Mouse (Mus musculus) forebrain, embryonic 15.5 days (tissue): ENCODE results near the gene Mfap1b. TPM values are rescaled to one million over a fixed set of nuclear protein-coding genes. Genes with fewer than 3 reads are reported as not detected.

Source experiments
- ATAC-seq: fragments of 200-750 bp; cut with Nextera tagmentation; replicated peaks from 2 replicates; pipeline ENCODE4 v1.8.0; 2017; ENCODE audit warnings: mild to moderate bottlenecking, moderate TSS enrichment, moderate library complexity
- H3K27ac ChIP-seq: fragments of 300-500 bp; sonication (generic); replicated peaks from 2 replicates; pipeline ENCODE4 v1.5.1; 2015; ENCODE audit warnings: mild to moderate bottlenecking, inconsistent platforms
- H3K27me3 ChIP-seq: fragments of 300-500 bp; sonication (generic); 2 replicates; pipeline ENCODE4 v1.6.1; 2015; ENCODE audit warnings: inconsistent platforms
- H3K36me3 ChIP-seq: fragments of 300-500 bp; sonication (generic); 2 replicates; pipeline ENCODE4 v1.6.1; 2015; ENCODE audit warnings: mild to moderate bottlenecking, inconsistent platforms
- H3K4me1 ChIP-seq: fragments of 300-500 bp; sonication (generic); 2 replicates; pipeline ENCODE4 v1.6.1; 2015; ENCODE audit warnings: inconsistent platforms
- H3K4me2 ChIP-seq: fragments of 300-500 bp; sonication (generic); replicated peaks from 2 replicates; pipeline ENCODE4 v1.6.1; 2015; ENCODE audit warnings: mild to moderate bottlenecking, inconsistent platforms
- H3K4me3 ChIP-seq: fragments of 300-500 bp; sonication (generic); 2 replicates; pipeline ENCODE4 v1.5.1; 2015; ENCODE audit warnings: mild to moderate bottlenecking, inconsistent platforms
- H3K9ac ChIP-seq: fragments of 300-500 bp; sonication (generic); replicated peaks from 2 replicates; pipeline ENCODE4 v1.6.1; 2015; ENCODE audit warnings: mild to moderate bottlenecking, inconsistent platforms
- H3K9me3 ChIP-seq: fragments of 300-500 bp; sonication (generic); 2 replicates; pipeline ENCODE4 v1.6.1; 2016; ENCODE audit warnings: inconsistent platforms
- WGBS: fragments of 180-500 bp; shearing (Covaris S2); methylation state at CpG from one replicate; pipeline ENCODE4 v1.1.7; 2015; ENCODE audit warnings: mixed read lengths; 5-methylcytosine and 5-hydroxymethylcytosine counted together
- polyA plus RNA-seq: library from polyadenylated mRNA; unstranded; fragments of >200 nt; fragmentation: Nextera tagmentation; extraction: Ambion mirVana; gene quantifications from 2 replicates; pipeline ENCODE4 v1.2.1, GENCODE M21; 2015

Gene Mfap1b
- polyA plus RNA-seq, 1 experiment from 2014 or later: 73.1 TPM

- peaks cover 11% of the 10 kb centered on the region; the same call in 1 of the 2 replicates for H3K27me3 ChIP-seq
- no peaks in the 10 kb centered on the region for H3K9me3 ChIP-seq
- H3K27ac ChIP-seq: no peak overlapping the region
- peaks cover 24% of the 10 kb centered on the region for H3K4me1 ChIP-seq
- WGBS: 83% methylated on average over 3 of the region's 3 CpGs
- no peak overlapping the region for H3K4me2 ChIP-seq
- H3K4me3 ChIP-seq: no peak overlapping the region
- 0 out of 2 replicates have a peak, but pooled peaks cover under 1% of the 10 kb centered on the region for H3K36me3 ChIP-seq
- no peak for ATAC-seq
- H3K9ac ChIP-seq: no peak overlapping the region
Measured at GRCm38 (mm10) chr2:121445117-121445516, 28.8 kb downstream of the Mfap1b start.

GRCm38 (mm10) chr2:121444178-121444577, 29.7 kb downstream of the Mfap1b start, which contains the start of gene Ell3:
Gene Ell3 (minus strand): TSS chr2:121444278.
- Histone ChIP-seq H3K9me3 (no peaks in the 10 kb centered on the region), H3K27me3 (peaks cover 11% of the 10 kb centered on the region; the same call in 1 of the 2 replicates), H3K27ac (no peak within 1 kb of the TSS), H3K4me2 (peak within 1 kb of the TSS; percentile 50; the same call in 1 of the 2 replicates), H3K4me3 (peak within 1 kb of the TSS; percentile 30), H3K4me1 (peaks cover 22% of the 10 kb centered on the region), H3K9ac (no peak within 1 kb of the TSS), H3K36me3 (peaks cover 10% of the 10 kb centered on the region)
- WGBS: 86% methylated on average over 1 of the region's 1 CpGs
- ATAC-seq: no peak

GRCm38 (mm10) chr2:121443068-121443349, 30.9 kb downstream of the Mfap1b start:
- Histone ChIP-seq H3K9ac (peak overlapping the region; percentile 28; the same call in 1 of the 2 replicates), H3K4me2 (peak overlapping the region; percentile 50), H3K9me3 (no peaks in the 10 kb centered on the region), H3K4me1 (peaks cover 15% of the 10 kb centered on the region), H3K27ac (no peak overlapping the region), H3K4me3 (peak overlapping the region; percentile 30), H3K36me3 (peaks cover 22% of the 10 kb centered on the region), H3K27me3 (peaks cover 11% of the 10 kb centered on the region; the same call in 1 of the 2 replicates)
- WGBS: 11% methylated on average over 8 of the region's 8 CpGs
- no peak for ATAC-seq

- 3% methylated on average over 30 of the region's 30 CpGs for WGBS
- Histone ChIP-seq H3K4me2 (peak overlapping the region; percentile 50), H3K4me1 (peaks cover 15% of the 10 kb centered on the region), H3K27ac (no peak overlapping the region), H3K27me3 (peaks cover 11% of the 10 kb centered on the region; the same call in 1 of the 2 replicates), H3K9ac (peak overlapping the region; percentile 28; the same call in 1 of the 2 replicates), H3K9me3 (no peaks in the 10 kb centered on the region), H3K36me3 (peaks cover 27% of the 10 kb centered on the region), H3K4me3 (peak overlapping the region; percentile 30)
- ATAC-seq: peak; percentile 53; the same call in 1 of the 2 replicates
Measured at GRCm38 (mm10) chr2:121442259-121443067, 31.4 kb downstream of the Mfap1b start.

GRCm38 (mm10) chr2:121441800-121442199, 32.1 kb downstream of the Mfap1b start:
- ATAC-seq: no peak
- H3K27me3 ChIP-seq: peaks cover 11% of the 10 kb centered on the region; the same call in 1 of the 2 replicates
- H3K36me3 ChIP-seq: peaks cover 34% of the 10 kb centered on the region
- H3K4me3 ChIP-seq: peak overlapping the region; percentile 30; the same call in 1 of the 2 replicates
- H3K4me1 ChIP-seq: peaks cover 15% of the 10 kb centered on the region
- H3K27ac ChIP-seq: no peak overlapping the region
- H3K4me2 ChIP-seq: peak overlapping the region; percentile 50
- no peaks in the 10 kb centered on the region for H3K9me3 ChIP-seq
- 6% methylated on average over 11 of the region's 11 CpGs for WGBS
- H3K9ac ChIP-seq: no peak overlapping the region

- H3K27me3 ChIP-seq: peaks cover 11% of the 10 kb centered on the region; the same call in 1 of the 2 replicates
- WGBS: 60% methylated on average over 5 of the region's 5 CpGs
- peaks cover 15% of the 10 kb centered on the region for H3K4me1 ChIP-seq
- H3K4me2 ChIP-seq: no peak overlapping the region
- H3K36me3 ChIP-seq: peaks cover 39% of the 10 kb centered on the region
- H3K4me3 ChIP-seq: no peak overlapping the region
- H3K9me3 ChIP-seq: no peaks in the 10 kb centered on the region
- no peak overlapping the region for H3K9ac ChIP-seq
- no peak overlapping the region for H3K27ac ChIP-seq
- no peak for ATAC-seq
Measured at GRCm38 (mm10) chr2:121440834-121441605, 32.8 kb downstream of the Mfap1b start.

GRCm38 (mm10) chr2:121439746-121440145, 34.1 kb downstream of the Mfap1b start:
- H3K36me3 ChIP-seq: peaks cover 51% of the 10 kb centered on the region
- ATAC-seq: no peak
- H3K27me3 ChIP-seq: peaks cover 11% of the 10 kb centered on the region; the same call in 1 of the 2 replicates
- no peak overlapping the region for H3K27ac ChIP-seq
- H3K4me1 ChIP-seq: peaks cover 15% of the 10 kb centered on the region
- H3K4me3 ChIP-seq: no peak overlapping the region
- H3K4me2 ChIP-seq: no peak overlapping the region
- no peaks in the 10 kb centered on the region for H3K9me3 ChIP-seq
- H3K9ac ChIP-seq: no peak overlapping the region
- 76% methylated on average over 4 of the region's 4 CpGs for WGBS

GRCm38 (mm10) chr2:121434854-121435253, 39.0 kb downstream of the Mfap1b start:
- H3K4me2 ChIP-seq: no peak overlapping the region
- 97% methylated on average over 1 of the region's 1 CpGs for WGBS
- ATAC-seq: no peak

GRCm38 (mm10) chr2:121425890-121426289, 48.0 kb downstream of the Mfap1b start:
- Histone ChIP-seq H3K27ac (no peak overlapping the region), H3K4me3 (no peak overlapping the region), H3K4me1 (no peaks in the 10 kb centered on the region), H3K9ac (no peak overlapping the region), H3K27me3 (no peaks in the 10 kb centered on the region), H3K9me3 (no peaks in the 10 kb centered on the region), H3K36me3 (peaks cover 89% of the 10 kb centered on the region), H3K4me2 (no peak overlapping the region)
- ATAC-seq: no peak
- WGBS: 93% methylated on average over 2 of the region's 2 CpGs

More at GRCm38 (mm10) chr2:121434854-121435253, 39.0 kb downstream of the Mfap1b start:
- Histone ChIP-seq H3K4me3 (no peak overlapping the region), H3K27me3 (no peaks in the 10 kb centered on the region), H3K36me3 (peaks cover 95% of the 10 kb centered on the region), H3K27ac (no peak overlapping the region), H3K4me1 (no peaks in the 10 kb centered on the region), H3K9me3 (no peaks in the 10 kb centered on the region), H3K9ac (no peak overlapping the region)

GRCm38 (mm10) chr2:121423166-121423565, 50.7 kb downstream of the Mfap1b start:
- Histone ChIP-seq H3K9me3 (no peaks in the 10 kb centered on the region), H3K36me3 (peaks cover 74% of the 10 kb centered on the region), H3K27me3 (no peaks in the 10 kb centered on the region), H3K4me2 (no peak overlapping the region), H3K4me3 (no peak overlapping the region), H3K27ac (no peak overlapping the region), H3K9ac (no peak overlapping the region), H3K4me1 (no peaks in the 10 kb centered on the region)
- WGBS: 96% methylated on average over 2 of the region's 2 CpGs
- no peak for ATAC-seq

- Histone ChIP-seq H3K27ac (no peak overlapping the region), H3K9ac (no peak overlapping the region), H3K4me2 (no peak overlapping the region), H3K4me1 (peaks cover 23% of the 10 kb centered on the region), H3K9me3 (no peaks in the 10 kb centered on the region), H3K27me3 (no peaks in the 10 kb centered on the region), H3K36me3 (peaks cover 36% of the 10 kb centered on the region), H3K4me3 (no peak overlapping the region)
- no peak for ATAC-seq
- 93% methylated on average over 3 of the region's 3 CpGs for WGBS
Measured at GRCm38 (mm10) chr2:121418476-121418875, 55.4 kb downstream of the Mfap1b start.

- Histone ChIP-seq H3K4me3 (no peak overlapping the region), H3K9me3 (no peaks in the 10 kb centered on the region), H3K27ac (no peak overlapping the region), H3K4me1 (peaks cover 31% of the 10 kb centered on the region), H3K4me2 (0 out of 2 replicates have a peak overlapping the region, but pooled peaks have one; percentile 1), H3K9ac (no peak overlapping the region), H3K36me3 (peaks cover 18% of the 10 kb centered on the region), H3K27me3 (no peaks in the 10 kb centered on the region)
- ATAC-seq: no peak
- 95% methylated on average over 6 of the region's 6 CpGs for WGBS
Measured at GRCm38 (mm10) chr2:121416356-121416755, 57.5 kb downstream of the Mfap1b start.
